Mouse (Mus musculus): ENCODE data around the gene Lmbrd2. TPM values are rescaled to one million over a fixed set of nuclear protein-coding genes. Genes with fewer than 3 reads are reported as not detected.
"Not testable (repeated sequence)": the region's sequence is repeated elsewhere in the genome, so short reads cannot be mapped to it uniquely, and the experiment has no call there.

Gene Lmbrd2
- total RNA-seq, 2 experiments from 2014 or later: 8.0 to 22.4 TPM

DNA sequence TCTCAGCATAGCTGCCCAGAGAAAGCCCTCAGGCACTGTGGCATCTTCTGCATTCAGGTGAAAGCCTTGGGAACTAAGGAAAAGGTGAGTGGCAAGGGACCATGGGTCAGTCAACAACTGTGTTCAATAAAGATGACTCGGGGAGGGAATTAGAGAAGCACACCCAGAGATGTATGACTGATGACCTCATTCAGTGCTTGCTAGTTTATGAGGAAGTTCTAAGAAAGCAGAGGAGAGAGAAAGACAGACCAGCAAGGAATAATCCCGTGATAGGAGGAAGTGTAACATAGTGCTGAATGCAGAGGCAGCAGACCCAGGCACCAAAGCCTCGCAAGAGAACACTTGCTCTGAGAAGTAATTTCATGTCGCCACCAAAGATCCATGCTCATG is 8.9 kb upstream of the Lmbrd2 start:
- no peak for ATAC-seq (replicated peaks; ENCODE audit: low FRiP score, low TSS enrichment, poor library complexity, severe bottlenecking)

DNA sequence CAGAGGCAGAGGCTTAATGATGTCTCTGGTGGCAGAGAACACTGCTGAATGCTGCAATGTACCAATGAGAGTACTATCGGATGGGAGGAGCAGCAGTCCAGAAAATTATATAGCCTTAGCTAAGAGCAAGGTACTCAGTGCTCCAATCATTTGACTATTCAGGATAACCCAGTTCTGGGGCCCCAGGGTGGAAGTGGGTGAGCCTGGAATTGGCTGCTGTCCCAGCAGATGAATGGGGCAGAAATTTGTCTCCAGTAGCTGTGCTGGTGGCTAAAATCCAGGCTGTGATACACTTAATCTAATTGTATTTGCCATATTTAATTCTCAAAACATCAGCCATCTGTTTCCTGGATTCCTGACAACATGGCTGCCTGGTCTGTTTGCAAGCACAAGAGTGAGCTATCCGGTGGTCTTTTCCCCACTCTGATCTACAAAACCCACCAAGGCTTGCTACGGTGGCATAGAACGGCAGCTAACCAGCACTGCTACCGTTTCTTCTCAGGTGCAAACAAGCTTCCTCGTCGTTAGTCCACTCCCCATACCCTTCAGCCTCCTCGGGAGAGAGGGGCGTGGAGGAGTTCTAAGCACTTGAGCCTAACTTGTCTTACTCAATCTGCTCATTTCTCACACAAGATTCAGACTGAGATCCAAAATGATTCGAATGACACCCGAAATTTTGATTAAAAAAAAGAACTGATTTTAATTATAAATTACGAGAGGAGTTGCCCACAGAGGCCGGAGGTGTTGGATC is 7.5 kb upstream of the Lmbrd2 start:
- no peak for ATAC-seq (replicated peaks; ENCODE audit: low FRiP score, low TSS enrichment, poor library complexity, severe bottlenecking)

DNA sequence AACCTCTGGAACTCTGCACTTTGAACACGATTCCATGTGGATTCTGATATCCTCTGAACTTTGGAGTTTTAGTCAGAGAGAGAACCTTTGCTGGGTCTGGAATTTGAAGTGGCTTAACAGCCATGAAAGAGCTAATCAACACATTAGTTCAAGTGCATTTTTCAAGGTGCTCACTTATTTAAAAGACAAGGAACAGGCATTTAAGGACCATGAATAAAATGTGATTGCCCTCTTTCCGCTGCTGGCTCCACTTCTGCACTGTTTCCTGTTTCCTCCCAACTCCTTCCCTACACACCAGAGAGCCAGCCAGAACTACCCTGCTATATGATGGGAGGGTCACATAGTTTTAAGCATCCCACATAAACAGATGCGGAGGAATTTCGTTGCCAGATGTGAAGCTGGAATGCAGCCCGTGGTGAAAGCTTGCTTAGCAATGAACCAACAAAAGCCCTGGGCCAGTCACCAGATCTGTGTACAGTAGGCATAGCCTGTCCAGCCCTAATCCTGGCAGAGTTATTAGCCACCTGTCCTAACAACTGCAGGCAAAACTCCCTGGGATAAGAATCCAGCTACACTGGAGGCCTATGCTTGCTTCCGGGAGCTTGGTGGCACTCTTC is 5.4 kb upstream of the Lmbrd2 start:
- no peak for ATAC-seq (replicated peaks; ENCODE audit: low FRiP score, low TSS enrichment, poor library complexity, severe bottlenecking)

DNA sequence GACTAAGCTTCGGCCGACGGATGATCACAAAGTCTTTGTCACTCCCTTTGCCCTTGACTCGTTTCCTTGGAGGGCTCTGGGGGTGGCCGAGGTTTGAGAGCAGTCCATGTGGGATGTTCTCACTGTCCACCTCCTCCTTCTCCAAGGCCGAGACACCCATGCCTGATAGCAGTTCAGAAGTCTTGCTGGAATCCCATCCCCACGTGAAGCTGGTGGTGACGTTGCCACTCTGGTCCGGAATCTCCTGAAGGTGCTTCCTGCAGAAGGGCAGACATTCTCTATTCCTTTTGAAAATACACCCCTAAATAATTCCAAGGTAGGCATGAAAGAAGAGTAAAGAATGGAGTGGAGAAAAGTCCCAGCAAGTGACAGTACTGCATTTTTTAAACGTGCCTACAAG is 903 bp upstream of the Lmbrd2 start:
- no peak for ATAC-seq (replicated peaks; ENCODE audit: low FRiP score, low TSS enrichment, poor library complexity, severe bottlenecking)

DNA sequence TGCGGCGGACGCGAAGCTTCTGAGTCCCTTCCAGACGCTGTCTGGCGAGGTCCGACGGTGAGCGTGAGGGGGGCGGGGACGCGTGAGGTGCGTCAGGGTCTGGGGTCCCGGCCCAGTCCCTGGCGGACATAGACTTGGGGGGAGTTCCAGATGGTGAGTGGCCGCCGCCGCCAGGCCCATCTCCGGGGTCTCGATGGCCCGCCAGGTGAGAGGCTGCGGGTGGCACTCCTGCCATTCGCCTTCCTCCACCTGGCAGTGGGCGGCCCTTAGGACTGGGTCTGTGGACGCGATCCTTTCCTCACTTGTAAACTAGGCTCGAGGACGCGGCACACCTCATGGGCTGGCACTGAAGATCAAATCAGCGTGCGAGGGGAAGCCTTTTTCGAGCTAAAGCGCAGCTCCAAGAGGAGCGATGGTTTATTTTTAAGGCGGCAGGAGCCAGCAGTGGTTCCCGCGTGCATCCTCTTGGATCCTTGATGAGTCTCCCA is 378 bp downstream of the Lmbrd2 start:
- ATAC-seq (replicated peaks; ENCODE audit: low FRiP score, low TSS enrichment, poor library complexity, severe bottlenecking): peak; percentile 69

DNA sequence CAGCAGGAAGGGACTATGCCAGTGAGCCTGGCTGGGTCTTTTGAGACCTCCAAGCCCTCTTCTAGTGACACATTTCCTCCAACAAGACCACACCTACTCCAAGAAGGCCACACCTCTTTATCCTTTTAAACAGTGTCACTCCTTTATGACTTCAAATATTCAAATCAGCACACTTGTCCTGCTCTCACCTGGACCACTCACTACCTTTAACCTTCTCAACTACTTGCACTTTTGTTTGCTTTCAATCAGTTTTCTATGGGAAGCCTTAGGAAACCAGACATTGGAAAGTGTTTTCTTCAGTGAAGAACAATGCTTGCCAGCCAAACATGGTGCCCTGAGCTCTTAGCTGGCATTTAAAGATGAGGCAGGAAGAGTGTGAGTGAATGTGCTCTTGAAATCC is 15.0 kb downstream of the Lmbrd2 start, which contains the start of gene Skp2:
Gene Skp2, minus strand, starts transcription at position 101 of the 400 bp plus-strand sequence.
- ATAC-seq (replicated peaks; ENCODE audit: low FRiP score, low TSS enrichment, poor library complexity, severe bottlenecking): no peak

DNA sequence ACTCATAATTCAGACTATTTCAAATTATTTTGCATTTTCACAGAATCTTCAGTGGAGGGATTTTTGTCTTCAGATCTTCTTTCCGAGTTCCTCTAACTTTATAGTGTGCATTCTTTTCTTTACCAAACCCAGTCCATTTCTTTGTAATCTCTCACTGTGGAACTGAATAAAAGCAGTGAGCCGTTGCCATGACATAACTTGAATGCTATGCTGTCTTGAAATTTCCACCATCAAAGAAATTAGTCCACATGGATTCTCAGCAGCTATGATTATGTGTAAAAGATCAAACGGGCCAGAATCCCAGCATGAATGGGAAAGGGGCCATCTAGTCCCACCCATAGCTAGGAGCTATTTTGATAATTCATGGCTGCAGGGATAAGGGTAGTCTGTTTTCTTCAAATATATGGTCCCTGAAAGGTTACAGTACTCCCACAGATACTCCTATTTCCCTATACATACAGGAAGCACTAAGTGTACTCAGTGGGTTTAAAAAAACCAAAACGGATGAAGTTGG is 22.3 kb downstream of the Lmbrd2 start:
- no peak for ATAC-seq (replicated peaks; ENCODE audit: low FRiP score, low TSS enrichment, poor library complexity, severe bottlenecking)

DNA sequence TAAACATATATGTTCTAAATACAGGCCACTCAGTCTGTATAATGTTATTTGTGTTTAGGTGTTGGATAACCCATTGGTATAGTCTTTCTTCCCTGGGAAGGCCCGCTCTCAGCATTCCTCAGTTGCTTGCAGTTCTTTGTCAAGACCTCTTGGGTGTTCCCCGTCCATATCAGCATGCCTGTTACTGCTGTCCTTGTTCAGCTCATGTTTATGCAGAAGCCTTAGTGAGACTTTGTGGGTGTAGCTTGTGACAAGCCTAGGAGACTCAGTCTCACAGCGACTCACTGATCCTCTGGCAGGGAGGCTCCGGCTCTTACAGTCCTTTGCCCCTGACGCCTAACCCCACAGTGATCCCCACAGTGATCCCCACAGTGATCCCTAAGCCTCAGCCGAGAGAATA is 23.8 kb downstream of the Lmbrd2 start:
- no peak for ATAC-seq (replicated peaks; ENCODE audit: low FRiP score, low TSS enrichment, poor library complexity, severe bottlenecking)

DNA sequence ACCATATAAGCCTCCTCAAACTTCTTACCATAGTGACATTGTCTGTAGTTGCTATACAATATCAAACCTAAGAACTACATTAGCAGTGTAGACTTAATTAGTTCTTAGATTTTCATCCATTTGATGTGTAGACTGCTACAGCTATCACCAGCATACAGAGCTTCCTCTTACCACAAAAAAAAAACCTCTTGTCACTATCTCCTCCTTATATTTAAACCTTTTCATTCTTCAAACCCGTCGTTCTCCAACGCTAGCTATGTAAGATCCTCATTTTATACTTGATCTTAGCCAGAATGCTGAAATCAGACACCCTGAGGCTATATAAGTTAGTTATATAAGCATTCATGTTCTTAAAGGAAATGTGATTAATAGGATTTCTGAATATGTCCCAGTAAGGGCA is 36.7 kb downstream of the Lmbrd2 start:
- no peak for ATAC-seq (replicated peaks; ENCODE audit: low FRiP score, low TSS enrichment, poor library complexity, severe bottlenecking)

DNA sequence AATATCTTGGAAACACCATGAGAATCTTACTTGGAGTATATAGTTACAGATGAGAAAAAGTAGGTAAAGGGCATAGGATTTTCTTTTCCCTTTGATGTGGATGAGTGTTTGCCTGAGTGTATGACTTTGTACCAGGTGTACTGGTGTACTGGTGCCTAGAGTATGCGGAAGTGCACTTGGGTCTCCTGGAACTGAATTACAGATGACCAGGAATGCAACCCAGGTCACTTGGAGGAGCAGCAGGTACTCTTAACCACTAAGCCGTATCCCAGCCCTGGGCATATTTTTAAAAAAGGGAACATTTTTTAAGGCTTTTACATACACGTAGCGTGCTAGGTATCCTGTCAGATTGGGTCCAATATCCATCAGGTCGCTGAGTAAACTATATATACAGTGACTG is 43.6 kb downstream of the Lmbrd2 start:
- no peak for ATAC-seq (replicated peaks; ENCODE audit: low FRiP score, low TSS enrichment, poor library complexity, severe bottlenecking)

DNA sequence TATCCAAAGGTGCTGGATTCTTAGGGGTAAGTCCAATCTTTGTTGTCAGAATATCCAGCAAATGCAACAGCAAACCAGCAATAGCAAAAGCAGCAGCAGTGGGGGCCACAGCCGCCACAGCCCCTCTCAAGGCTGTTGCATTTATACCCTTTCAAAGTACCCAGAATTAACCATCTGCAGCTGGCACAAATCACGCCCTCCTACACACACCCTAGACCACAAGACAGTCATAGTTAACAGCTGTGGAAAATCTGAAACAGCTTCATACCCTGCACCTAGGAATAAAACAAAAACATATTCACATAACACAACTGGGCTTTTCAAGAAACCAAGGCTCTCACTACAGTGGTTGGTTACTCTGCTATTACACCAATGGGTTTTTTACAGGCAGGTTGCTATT is 49.4 kb downstream of the Lmbrd2 start:
- no peak for ATAC-seq (replicated peaks; ENCODE audit: low FRiP score, low TSS enrichment, poor library complexity, severe bottlenecking)

DNA sequence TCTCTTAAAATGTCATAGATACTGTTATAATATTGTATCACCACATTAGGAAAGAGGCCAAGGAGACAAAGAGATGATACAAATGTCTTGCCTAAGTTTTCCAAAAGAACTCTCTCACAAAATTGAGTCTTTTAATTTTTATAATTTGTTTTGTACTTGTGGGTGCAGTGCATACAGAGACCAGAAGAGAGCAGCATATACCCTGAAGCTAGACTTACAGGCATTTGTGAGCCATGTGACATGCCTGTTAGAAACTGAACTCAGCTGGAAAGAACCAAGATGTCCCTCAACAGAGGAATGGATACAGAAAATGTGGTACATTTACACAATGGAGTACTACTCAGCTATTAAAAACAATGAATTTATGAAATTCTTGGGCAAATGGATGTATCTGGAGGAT is 52.3 kb downstream of the Lmbrd2 start:
- 0 out of 2 replicates have a peak, but pooled peaks have one; percentile 63 for ATAC-seq (replicated peaks; ENCODE audit: low FRiP score, low TSS enrichment, poor library complexity, severe bottlenecking)

DNA sequence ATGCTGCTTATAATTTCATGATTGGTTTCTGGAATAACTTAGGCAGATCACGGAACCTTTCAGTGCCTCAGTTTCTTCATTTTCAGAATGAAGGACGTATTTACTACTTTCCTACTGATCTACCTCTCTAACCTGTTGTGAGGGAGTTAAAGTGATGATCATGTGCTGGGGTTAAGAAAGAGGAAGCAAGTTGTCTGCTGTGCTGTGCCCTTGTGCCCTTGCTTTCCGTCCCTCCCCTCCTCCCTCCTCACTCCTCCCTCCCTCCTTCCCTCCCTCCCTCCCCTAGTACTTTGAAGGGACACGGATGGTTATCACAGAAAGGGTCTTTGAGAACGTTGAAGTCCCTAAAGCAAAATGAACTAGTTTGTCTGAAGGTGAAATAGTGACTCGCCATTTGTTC is 58.1 kb downstream of the Lmbrd2 start:
- ATAC-seq (replicated peaks; ENCODE audit: low FRiP score, low TSS enrichment, poor library complexity, severe bottlenecking): no peak

DNA sequence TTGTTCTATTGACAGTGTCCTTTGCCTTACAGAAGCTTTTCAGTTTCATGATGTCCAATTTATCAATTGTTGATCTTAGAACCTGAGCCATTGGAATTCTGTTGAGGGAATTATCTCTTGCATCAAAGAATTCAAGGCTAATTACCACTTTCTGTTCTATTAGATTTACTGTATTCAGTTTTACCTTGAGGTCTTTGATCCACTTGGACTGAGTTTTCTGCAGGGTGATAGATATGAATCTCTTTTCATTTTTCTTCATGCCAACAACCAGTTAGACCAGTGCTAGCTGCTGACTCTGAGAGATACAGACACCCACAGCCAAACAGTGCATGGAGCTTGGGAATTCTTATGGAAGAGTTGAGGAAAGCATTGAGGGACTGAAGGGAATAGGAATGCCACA is 71.5 kb downstream of the Lmbrd2 start:
- no peak for ATAC-seq (replicated peaks; ENCODE audit: low FRiP score, low TSS enrichment, poor library complexity, severe bottlenecking)

DNA sequence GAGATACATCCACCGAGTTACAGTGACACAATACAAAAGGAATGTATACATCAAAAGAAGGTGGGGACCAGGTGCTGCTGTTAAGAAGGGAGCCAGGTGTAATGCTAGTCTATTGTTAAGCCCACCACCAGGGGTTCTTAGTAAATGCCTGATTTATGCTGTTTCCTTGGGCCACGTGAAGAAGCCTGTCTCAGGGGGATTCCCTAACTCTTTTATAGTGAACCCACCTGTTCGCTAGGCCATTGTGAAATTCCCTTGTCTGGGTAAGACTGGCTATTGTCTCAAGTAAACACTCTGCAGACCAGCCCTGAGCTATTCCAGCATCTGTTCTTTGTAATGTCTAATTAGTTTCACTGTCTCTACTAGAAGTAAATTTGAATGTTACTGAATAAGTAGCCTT is 72.7 kb downstream of the Lmbrd2 start:
- not testable (repeated sequence) for ATAC-seq (replicated peaks; ENCODE audit: low FRiP score, low TSS enrichment, poor library complexity, severe bottlenecking)

DNA sequence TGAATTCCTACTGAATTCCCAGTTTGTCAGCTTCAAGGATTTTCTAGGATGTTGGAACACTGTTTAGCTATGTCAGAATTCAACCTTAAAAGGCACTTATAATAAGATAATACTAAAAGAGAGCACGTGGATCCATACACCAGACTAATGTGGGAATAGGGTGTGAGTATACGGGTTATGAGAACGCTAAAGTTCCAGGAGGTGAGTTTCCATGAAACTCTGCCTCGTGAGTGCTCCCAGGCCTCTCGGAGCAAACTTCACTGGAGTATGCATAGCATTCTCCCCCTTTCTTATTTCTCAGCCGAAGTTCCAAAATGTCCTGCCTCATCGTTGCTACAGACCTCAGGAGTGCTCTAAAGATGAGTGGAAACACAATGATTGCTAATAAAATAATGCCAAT is 73.1 kb downstream of the Lmbrd2 start:
- not testable (repeated sequence) for ATAC-seq (replicated peaks; ENCODE audit: low FRiP score, low TSS enrichment, poor library complexity, severe bottlenecking)

DNA sequence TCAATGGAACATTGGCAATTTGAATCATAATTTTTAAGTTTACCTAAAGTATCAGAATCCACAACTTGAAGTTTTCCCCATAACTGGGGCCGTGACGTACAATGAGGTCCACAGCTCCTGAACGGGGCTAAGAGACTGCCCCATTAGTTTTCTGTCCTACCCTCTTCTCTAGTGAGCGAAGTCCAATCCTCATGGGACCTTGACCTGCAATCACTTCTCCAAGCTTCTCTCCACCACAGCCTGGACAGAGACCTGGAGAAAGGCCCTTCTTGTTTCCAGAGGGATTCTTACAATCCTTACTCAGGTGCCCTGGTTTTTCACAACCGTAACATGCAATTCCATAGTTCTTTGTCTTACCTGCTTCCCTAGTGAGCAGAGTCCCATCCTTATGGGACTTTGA is 76.1 kb downstream of the Lmbrd2 start:
- no peak for ATAC-seq (replicated peaks; ENCODE audit: low FRiP score, low TSS enrichment, poor library complexity, severe bottlenecking)

DNA sequence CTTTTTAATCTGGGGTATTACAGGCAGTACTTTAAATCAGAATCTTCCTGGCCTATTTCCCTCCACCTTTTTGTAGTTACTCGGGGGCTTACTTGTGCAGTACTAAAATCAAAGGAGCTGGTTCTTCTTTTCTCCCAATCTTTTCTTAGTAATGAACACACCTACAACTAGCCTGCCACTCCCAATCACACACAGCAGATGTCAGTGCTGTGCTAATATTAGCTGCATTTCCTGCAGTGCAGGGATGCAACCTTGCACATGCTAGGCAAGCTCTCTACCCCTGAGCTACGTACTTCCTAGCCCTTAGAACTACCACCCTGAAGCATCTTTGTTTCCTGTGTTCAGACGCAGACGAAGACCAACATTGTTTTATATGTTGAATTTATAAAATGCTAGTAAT is 90.6 kb downstream of the Lmbrd2 start:
- peak; percentile 59 for ATAC-seq (replicated peaks; ENCODE audit: low FRiP score, low TSS enrichment, poor library complexity, severe bottlenecking)

DNA sequence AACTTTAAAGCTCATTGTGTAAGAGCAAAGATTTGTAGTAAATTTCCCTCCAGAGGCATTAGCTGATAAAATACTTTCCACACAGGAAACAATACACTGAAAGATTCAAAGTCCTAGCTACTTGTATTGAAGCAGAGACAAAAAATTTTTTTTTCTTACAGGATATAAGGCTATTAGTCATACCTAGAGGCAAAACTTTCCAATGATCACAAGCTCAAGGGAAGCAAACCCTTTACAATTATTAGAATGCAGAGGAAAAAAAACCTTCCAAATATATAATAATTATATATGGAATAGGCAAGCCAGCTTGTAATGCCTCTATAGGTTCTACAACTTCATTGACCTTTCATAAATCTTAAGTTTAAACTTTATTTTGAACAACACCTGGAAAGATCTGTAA is 106.0 kb downstream of the Lmbrd2 start:
- ATAC-seq (replicated peaks; ENCODE audit: low FRiP score, low TSS enrichment, poor library complexity, severe bottlenecking): no peak

Measured in megakaryocyte-erythroid progenitor cell, adult 5-6 weeks (primary cell).